Mouse (Mus musculus) cortical plate, adult 2 months (tissue): ENCODE results near the gene Gm10337.

ENCODE experiments used
- CTCF ChIP-seq: fragments of 200-500 bp; IDR thresholded peaks from 2 replicates; pipeline ENCODE4 v1.5.1; 2011; ENCODE audit warnings: mild to moderate bottlenecking, control low read depth, low read length; ENCODE audit not compliant: insufficient read depth; ENCODE audit errors: extremely low read depth
- POLR2A ChIP-seq: fragments of 200-500 bp; IDR thresholded peaks from 2 replicates; pipeline ENCODE4 v1.6.1; 2011; ENCODE audit warnings: mild to moderate bottlenecking, low read length, control low read depth; ENCODE audit not compliant: insufficient read depth; ENCODE audit errors: extremely low read depth

- TF ChIP-seq CTCF, result no peak
- TF ChIP-seq POLR2A, result 0 out of 2 replicates have a peak, but pooled peaks have one; percentile 11
Measured at GRCm38 (mm10) chr15:102510590-102511284, 7.2 kb downstream of the Gm10337 start.
